Mouse (Mus musculus) embryonic facial prominence, embryonic 11.5 days (tissue): ENCODE results near the gene Hist2h2aa1. TPM values are rescaled to one million over a fixed set of nuclear protein-coding genes. Genes with fewer than 3 reads are reported as not detected.
"Not testable (repeated sequence)": the region's sequence is repeated elsewhere in the genome, so short reads cannot be mapped to it uniquely, and the experiment has no call there.

Source experiments
- ATAC-seq: fragments of 200-750 bp; cut with Nextera tagmentation; replicated peaks from 2 replicates; pipeline ENCODE4 v1.8.0; 2017; ENCODE audit warnings: low read depth; ENCODE audit not compliant: insufficient number of reproducible peaks, low FRiP score, low TSS enrichment
- DNase-seq: peaks from one replicate; pipeline ENCODE4 v3.0.0-alpha.2; 2015; ENCODE audit warnings: low spot score
- H3K27ac ChIP-seq: fragments of 300-500 bp; sonication (generic); replicated peaks from 2 replicates; pipeline ENCODE4 v1.5.1; 2014; ENCODE audit warnings: mild to moderate bottlenecking, low read depth, low read length, control low read depth
- H3K27me3 ChIP-seq: fragments of 300-500 bp; sonication (generic); 2 replicates; pipeline ENCODE4 v1.6.1; 2014; ENCODE audit warnings: mild to moderate bottlenecking, low read length, moderate library complexity, mixed read lengths; ENCODE audit not compliant: control insufficient read depth, insufficient read depth
- H3K36me3 ChIP-seq: fragments of 300-500 bp; sonication (generic); replicated peaks from 2 replicates; pipeline ENCODE4 v1.6.1; 2014; ENCODE audit warnings: low read depth, mild to moderate bottlenecking, low read length, moderate library complexity, mixed read lengths; ENCODE audit not compliant: control insufficient read depth, insufficient read depth
- H3K4me1 ChIP-seq: fragments of 300-500 bp; sonication (generic); 2 replicates; pipeline ENCODE4 v1.6.1; 2014; ENCODE audit warnings: low read length, mixed read lengths; ENCODE audit not compliant: control insufficient read depth, insufficient read depth
- H3K4me2 ChIP-seq: fragments of 300-500 bp; sonication (generic); 2 replicates; pipeline ENCODE4 v1.6.1; 2014; ENCODE audit warnings: low read depth, mild to moderate bottlenecking, control low read depth, low read length, moderate library complexity
- H3K4me3 ChIP-seq: fragments of 300-500 bp; sonication (generic); 2 replicates; pipeline ENCODE4 v1.5.1; 2014; ENCODE audit warnings: low read depth, low read length, control low read depth
- H3K9ac ChIP-seq: fragments of 300-500 bp; sonication (generic); replicated peaks from 2 replicates; pipeline ENCODE4 v1.6.1; 2014; ENCODE audit warnings: mild to moderate bottlenecking, control low read depth, low read length
- H3K9me3 ChIP-seq: fragments of 300-500 bp; sonication (generic); replicated peaks from 2 replicates; pipeline ENCODE4 v1.6.1; 2016; ENCODE audit warnings: mild to moderate bottlenecking, low read length, inconsistent platforms, mixed read lengths; ENCODE audit not compliant: control insufficient read depth
- WGBS: fragments of 180-500 bp; shearing (Covaris S2); extraction: QIAGEN DNeasy Blood & Tissue Kit; methylation state at CpG from one replicate; pipeline ENCODE4 v1.1.7; 2014; 5-methylcytosine and 5-hydroxymethylcytosine counted together
- polyA plus RNA-seq: library from polyadenylated mRNA; unstranded; fragments of >200 nt; fragmentation: Nextera tagmentation; extraction: Ambion mirVana; gene quantifications from 2 replicates; pipeline ENCODE4 v1.2.1, GENCODE M21; 2014

Gene Hist2h2aa1
- polyA plus RNA-seq, 1 experiment from 2014 or later, result 7.0 TPM

DNA sequence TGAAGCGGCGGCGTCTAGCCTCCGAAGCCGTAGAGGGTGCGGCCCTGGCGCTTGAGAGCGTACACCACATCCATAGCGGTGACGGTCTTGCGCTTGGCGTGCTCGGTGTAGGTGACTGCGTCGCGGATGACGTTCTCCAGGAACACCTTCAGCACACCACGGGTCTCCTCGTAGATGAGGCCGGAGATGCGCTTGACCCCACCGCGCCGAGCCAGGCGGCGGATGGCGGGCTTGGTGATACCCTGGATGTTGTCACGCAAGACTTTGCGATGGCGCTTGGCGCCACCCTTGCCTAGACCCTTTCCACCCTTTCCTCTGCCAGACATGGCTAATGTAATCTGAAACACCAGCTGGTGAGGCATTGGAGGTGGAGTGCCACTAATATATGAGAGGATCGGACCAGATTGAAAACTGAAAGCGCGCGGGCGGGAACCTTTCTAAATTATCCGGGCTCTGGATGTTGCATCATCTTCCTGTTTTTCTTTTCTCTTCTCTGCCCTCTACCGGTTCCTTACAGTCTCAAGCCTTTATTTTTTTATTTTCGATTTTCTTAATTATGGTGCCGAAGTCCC, 17.8 kb downstream of the Hist2h2aa1 start, which contains the start of gene Hist2h4:
Hist2h4 (minus strand) TSS at position 333 of the 572 bp plus-strand sequence.
- DNase-seq (peak; percentile 98), ATAC-seq (peak; percentile 84)
- H3K4me2 ChIP-seq, result peak within 1 kb of the TSS; percentile 89
- peak within 1 kb of the TSS; percentile 80 for H3K9ac ChIP-seq
- H3K4me3 ChIP-seq, result peak within 1 kb of the TSS; percentile 55
- peak within 1 kb of the TSS; percentile 98 for H3K27ac ChIP-seq
- H3K9me3 ChIP-seq, result no peaks in the 10 kb centered on the region
- H3K27me3 ChIP-seq, result no peaks in the 10 kb centered on the region
- H3K4me1 ChIP-seq, result no peaks in the 10 kb centered on the region; the same call in 1 of the 2 replicates
- no peaks in the 10 kb centered on the region for H3K36me3 ChIP-seq
- whole genome bisulfite sequencing, result 1% methylated on average over 40 of the region's 40 CpGs

DNA sequence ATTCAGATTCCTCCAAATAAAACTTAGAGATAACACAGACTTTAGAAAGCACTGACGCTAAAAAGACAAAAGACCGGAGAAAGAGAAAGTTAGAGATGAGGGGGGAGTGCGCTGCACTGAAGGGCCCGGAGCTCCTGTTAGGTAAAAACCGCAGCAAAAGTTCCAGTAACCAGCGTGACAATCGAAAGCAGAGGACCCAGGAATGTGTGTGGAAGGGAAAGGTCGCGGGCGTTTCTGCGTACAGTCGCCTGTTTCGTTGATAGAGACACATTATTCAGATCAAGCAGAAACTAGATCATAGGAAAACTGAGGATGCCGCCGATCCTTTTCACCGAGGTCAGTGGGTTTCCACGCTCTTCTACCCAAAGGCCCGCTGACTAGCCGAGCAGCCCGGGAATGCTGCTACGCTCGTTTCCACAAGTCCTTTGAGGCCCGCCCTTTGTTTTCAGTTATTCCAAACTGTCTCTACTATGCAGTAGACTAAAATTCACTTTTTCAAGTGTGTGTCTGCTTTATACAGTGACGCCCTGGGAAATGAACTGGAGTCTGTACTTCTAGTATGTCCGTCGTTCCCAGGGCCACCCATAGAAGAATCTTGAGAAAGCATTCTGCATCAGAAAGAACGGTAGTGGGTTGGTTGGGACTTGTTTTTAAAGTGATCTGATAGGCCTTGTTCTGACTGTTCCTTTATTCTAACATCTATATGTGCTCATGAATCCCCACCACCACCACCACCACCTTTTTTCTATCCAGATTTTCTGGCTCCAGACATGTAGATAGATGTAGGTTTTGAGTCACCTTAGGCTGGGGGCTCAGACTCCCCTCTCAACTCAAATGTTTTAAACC, 18.5 kb downstream of the Hist2h2aa1 start:
- peak overlapping the region; percentile 55 for H3K4me3 ChIP-seq
- H3K27me3 ChIP-seq, result no peaks in the 10 kb centered on the region
- 8% methylated on average over 27 of the region's 27 CpGs for WGBS
- ATAC-seq (no peak), DNase-seq (peak; percentile 65)
- peak overlapping the region; percentile 58 for H3K4me2 ChIP-seq
- peak overlapping the region; percentile 75 for H3K9ac ChIP-seq
- H3K36me3 ChIP-seq, result no peaks in the 10 kb centered on the region
- H3K9me3 ChIP-seq, result no peaks in the 10 kb centered on the region
- no peaks in the 10 kb centered on the region; the same call in 1 of the 2 replicates for H3K4me1 ChIP-seq
- peak overlapping the region; percentile 98 for H3K27ac ChIP-seq

- Histone ChIP-seq H3K27ac (peak overlapping the region; percentile 98), H3K4me1 (no peaks in the 10 kb centered on the region; the same call in 1 of the 2 replicates), H3K36me3 (no peaks in the 10 kb centered on the region), H3K27me3 (no peaks in the 10 kb centered on the region), H3K4me3 (no peak overlapping the region), H3K4me2 (peak overlapping the region; percentile 58), H3K9me3 (no peaks in the 10 kb centered on the region), H3K9ac (peak overlapping the region; percentile 75)
- no peak for DNase-seq
- WGBS, result 80% methylated on average over 7 of the region's 7 CpGs
- ATAC-seq, result no peak
Observed at GRCm38 (mm10) chr3:96264404-96264949, 19.2 kb downstream of the Hist2h2aa1 start.

DNA sequence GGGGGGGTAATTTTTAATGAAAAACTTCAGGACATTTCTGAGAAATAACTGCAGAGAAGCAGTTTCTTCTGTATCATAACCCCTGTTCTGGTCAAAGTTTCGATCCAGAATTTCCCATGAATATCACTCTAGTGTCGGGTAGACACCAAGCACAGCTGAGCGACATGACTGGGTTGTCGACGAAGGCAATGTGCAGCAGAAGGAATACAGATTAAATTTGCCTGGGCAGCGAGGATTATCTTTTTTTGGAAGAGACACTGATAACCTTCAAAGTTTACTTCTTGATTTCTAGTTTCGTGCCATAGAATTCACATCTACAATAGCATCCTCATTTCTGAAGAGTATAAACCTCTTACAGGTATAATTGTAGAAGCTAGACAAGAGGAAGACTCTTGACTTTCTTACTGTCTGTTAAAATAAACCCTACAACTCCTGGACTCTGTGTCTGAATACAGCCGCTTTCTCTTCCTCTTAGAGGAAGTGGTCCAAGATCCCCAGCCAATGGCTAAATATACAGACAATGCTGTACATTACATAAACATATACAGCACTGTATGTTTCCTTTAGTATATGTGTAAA, 20.9 kb downstream of the Hist2h2aa1 start:
- Histone ChIP-seq H3K9me3 (no peaks in the 10 kb centered on the region), H3K27me3 (no peaks in the 10 kb centered on the region), H3K4me3 (no peak overlapping the region), H3K27ac (no peak overlapping the region), H3K4me2 (no peak overlapping the region), H3K36me3 (no peaks in the 10 kb centered on the region), H3K4me1 (no peaks in the 10 kb centered on the region; the same call in 1 of the 2 replicates), H3K9ac (no peak overlapping the region)
- 84% methylated on average over 8 of the region's 8 CpGs for WGBS
- no peak for ATAC-seq
- DNase-seq, result no peak

DNA sequence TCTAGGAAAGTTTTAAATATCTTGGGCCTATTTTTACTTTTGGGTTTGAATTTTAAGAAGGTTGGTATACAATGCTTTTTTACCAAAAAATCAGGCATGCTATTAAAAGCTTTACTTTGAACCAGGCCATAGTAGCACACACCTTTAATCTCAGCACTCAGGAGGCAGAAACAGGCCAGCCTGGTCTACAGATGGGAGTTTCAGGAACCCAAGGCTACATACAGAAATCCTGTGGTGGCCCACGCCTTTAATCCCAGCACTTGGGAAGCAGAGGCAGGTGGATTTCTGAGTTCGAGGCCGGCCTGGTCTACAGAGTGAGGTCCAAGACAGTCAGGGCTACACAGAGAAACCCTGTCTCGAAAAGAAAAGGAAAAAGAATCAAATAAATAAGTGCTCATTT, 22.2 kb downstream of the Hist2h2aa1 start:
- DNase-seq (no peak), ATAC-seq (no peak)
- H3K9ac ChIP-seq, result 0 out of 2 replicates have a peak overlapping the region, but pooled peaks have one; percentile 26
- peak overlapping the region; percentile 75 for H3K27ac ChIP-seq
- H3K9me3 ChIP-seq, result no peaks in the 10 kb centered on the region
- no peak overlapping the region for H3K4me3 ChIP-seq
- no peaks in the 10 kb centered on the region; the same call in 1 of the 2 replicates for H3K4me1 ChIP-seq
- H3K4me2 ChIP-seq, result no peak overlapping the region
- WGBS, result 70% methylated on average over 4 of the region's 4 CpGs
- H3K36me3 ChIP-seq, result no peaks in the 10 kb centered on the region
- H3K27me3 ChIP-seq, result no peaks in the 10 kb centered on the region

DNA sequence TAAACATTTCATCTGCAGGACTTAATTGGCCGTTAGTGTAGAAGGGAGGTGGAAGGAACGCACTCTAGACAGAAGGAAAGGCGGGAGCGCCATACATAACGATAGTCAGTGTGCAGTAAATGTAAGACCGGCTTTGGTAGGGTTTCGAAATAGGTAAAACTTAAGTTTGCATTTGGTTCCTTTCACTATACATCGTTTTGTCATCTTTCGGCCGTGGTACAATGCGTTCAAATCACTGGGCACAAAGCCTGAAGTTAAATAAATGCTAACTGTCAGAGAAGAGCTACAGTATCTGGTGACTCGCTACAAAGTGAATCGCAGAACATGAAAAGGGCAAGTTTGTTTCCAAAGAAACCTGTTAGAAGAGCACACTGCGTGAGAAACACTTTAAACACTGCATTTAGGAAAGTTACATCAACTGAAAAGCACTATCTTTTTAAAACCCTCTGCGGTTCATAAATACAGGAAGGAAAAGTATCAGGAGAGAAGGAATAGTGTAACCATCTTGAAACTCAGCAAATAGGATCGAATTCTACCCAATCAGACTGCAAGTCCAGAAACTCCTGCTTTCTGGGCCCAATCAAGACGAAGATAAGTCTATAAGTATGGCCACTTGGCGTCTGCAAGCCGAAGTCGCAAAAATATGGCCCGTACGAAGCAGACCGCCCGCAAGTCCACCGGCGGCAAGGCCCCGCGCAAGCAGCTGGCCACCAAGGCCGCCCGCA, 22.9 kb downstream of the Hist2h2aa1 start, which contains the start of gene Hist2h3b:
Hist2h3b (plus strand) TSS at position 604 of the 725 bp plus-strand sequence.
- peak; percentile 58; the same call in 1 of the 2 replicates for ATAC-seq

DNA sequence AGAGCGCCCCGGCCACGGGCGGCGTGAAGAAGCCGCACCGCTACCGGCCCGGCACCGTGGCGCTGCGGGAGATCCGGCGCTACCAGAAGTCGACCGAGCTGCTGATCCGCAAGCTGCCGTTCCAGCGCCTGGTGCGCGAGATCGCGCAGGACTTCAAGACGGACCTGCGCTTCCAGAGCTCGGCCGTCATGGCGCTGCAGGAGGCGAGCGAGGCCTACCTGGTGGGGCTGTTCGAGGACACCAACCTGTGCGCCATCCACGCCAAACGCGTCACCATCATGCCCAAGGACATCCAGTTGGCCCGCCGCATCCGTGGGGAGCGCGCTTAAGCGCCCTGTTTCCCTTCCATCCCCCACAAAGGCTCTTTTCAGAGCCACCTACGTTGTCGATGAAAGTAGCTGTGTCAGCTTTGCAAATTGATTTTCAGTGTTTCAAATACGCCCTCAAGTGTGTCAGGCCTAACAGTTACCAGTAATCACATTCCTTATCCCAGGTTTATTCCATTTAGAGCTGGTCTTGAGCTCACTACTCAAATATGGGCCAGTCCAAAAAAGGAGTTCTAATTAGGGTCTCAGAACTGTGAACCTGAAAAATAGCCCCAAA, 23.6 kb downstream of the Hist2h2aa1 start:
- H3K27ac ChIP-seq, result peak overlapping the region; percentile 95
- H3K9me3 ChIP-seq, DNase-seq, H3K4me1 ChIP-seq, H3K27me3 ChIP-seq, H3K36me3 ChIP-seq: not testable (repeated sequence)
- peak overlapping the region; percentile 75 for H3K9ac ChIP-seq
- ATAC-seq, result peak; percentile 35
- peak overlapping the region; percentile 47 for H3K4me3 ChIP-seq
- H3K4me2 ChIP-seq, result peak overlapping the region; percentile 48
- WGBS, result 0% methylated on average over 9 of the region's 44 CpGs

More for the DNA sequence above, 22.9 kb downstream of the Hist2h2aa1 start, which contains the start of gene Hist2h3b:
- Histone ChIP-seq H3K9me3 (no peaks in the 10 kb centered on the region), H3K9ac (peak within 1 kb of the TSS; percentile 75), H3K27ac (peak within 1 kb of the TSS; percentile 95), H3K36me3 (no peaks in the 10 kb centered on the region), H3K4me3 (peak within 1 kb of the TSS; percentile 47), H3K4me2 (peak within 1 kb of the TSS; percentile 48), H3K4me1 (no peaks in the 10 kb centered on the region; the same call in 1 of the 2 replicates), H3K27me3 (no peaks in the 10 kb centered on the region)
- WGBS, result 24% methylated on average over 29 of the region's 30 CpGs
- peak; percentile 89 for DNase-seq
